Mouse (Mus musculus) forebrain, postnatal 0 days (tissue): ENCODE results near the gene Syndig1. TPM values are rescaled to one million over a fixed set of nuclear protein-coding genes. Genes with fewer than 3 reads are reported as not detected.

ENCODE experiments used
- ATAC-seq: fragments of 200-750 bp; cut with Nextera tagmentation; 2 replicates; pipeline ENCODE4 v1.8.0; 2017; ENCODE audit warnings: mild to moderate bottlenecking, moderate library complexity
- DNase-seq: peaks from one replicate; pipeline ENCODE4 v3.0.0-alpha.2; 2015
- H3K27ac ChIP-seq: fragments of 300-500 bp; sonication (generic); 2 replicates; pipeline ENCODE4 v1.5.1; 2014; ENCODE audit warnings: low read depth, mild to moderate bottlenecking, antibody characterized with exemption, low read length, moderate library complexity, mixed read lengths
- H3K27me3 ChIP-seq: fragments of 300-500 bp; sonication (generic); 2 replicates; pipeline ENCODE4 v1.6.1; 2014; ENCODE audit warnings: mild to moderate bottlenecking, low read length, mixed read lengths; ENCODE audit not compliant: insufficient read depth
- H3K36me3 ChIP-seq: fragments of 300-500 bp; sonication (generic); 2 replicates; pipeline ENCODE4 v1.6.1; 2014; ENCODE audit warnings: mild to moderate bottlenecking, moderate library complexity; ENCODE audit not compliant: insufficient read depth
- H3K4me1 ChIP-seq: fragments of 300-500 bp; sonication (generic); 2 replicates; pipeline ENCODE4 v1.6.1; 2014; ENCODE audit warnings: antibody characterized with exemption; ENCODE audit not compliant: insufficient read depth
- H3K4me2 ChIP-seq: fragments of 300-500 bp; sonication (generic); 2 replicates; pipeline ENCODE4 v1.6.1; 2014; ENCODE audit warnings: low read depth, mild to moderate bottlenecking, moderate library complexity
- H3K4me3 ChIP-seq: fragments of 300-500 bp; sonication (generic); 2 replicates; pipeline ENCODE4 v1.5.1; 2014; ENCODE audit warnings: low read depth, low read length, mixed read lengths
- H3K9ac ChIP-seq: fragments of 300-500 bp; sonication (generic); 2 replicates; pipeline ENCODE4 v1.6.1; 2014; ENCODE audit warnings: mild to moderate bottlenecking
- H3K9me3 ChIP-seq: fragments of 300-500 bp; sonication (generic); 2 replicates; pipeline ENCODE4 v1.6.1; 2016; ENCODE audit warnings: low read length
- CTCF ChIP-seq: sonication (generic); IDR thresholded peaks from 2 replicates; pipeline ENCODE4 v1.5.1; 2016; ENCODE audit warnings: antibody characterized with exemption, control low read depth, low read depth
- WGBS: fragments of 180-500 bp; shearing (Covaris S2); extraction: QIAGEN DNeasy Blood & Tissue Kit; methylation state at CpG from one replicate; pipeline ENCODE4 v1.1.7; 2014; 5-methylcytosine and 5-hydroxymethylcytosine counted together
- polyA plus RNA-seq: library from polyadenylated mRNA; unstranded; fragments of >200 nt; fragmentation: Nextera tagmentation; extraction: Ambion mirVana; gene quantifications from 2 replicates; pipeline ENCODE4 v1.2.1, GENCODE M21; 2015
- total RNA-seq: library from RNA; depleted of rRNA; stranded (reverse); fragments of >200 nt; gene quantifications from 2 replicates; pipeline ENCODE4 v1.2.3, GENCODE M21; 2014

Gene Syndig1
- total and polyA plus RNA-seq, 2 experiments from 2014 or later: 25.1 to 29.7 TPM

GRCm38 (mm10) chr2:149872496-149872895 lies 43.5 kb downstream of the Syndig1 start:
- H3K36me3 ChIP-seq: no peaks in the 10 kb centered on the region
- 90% methylated on average over 4 of the region's 4 CpGs for WGBS
- TF ChIP-seq CTCF: no peak

DNA sequence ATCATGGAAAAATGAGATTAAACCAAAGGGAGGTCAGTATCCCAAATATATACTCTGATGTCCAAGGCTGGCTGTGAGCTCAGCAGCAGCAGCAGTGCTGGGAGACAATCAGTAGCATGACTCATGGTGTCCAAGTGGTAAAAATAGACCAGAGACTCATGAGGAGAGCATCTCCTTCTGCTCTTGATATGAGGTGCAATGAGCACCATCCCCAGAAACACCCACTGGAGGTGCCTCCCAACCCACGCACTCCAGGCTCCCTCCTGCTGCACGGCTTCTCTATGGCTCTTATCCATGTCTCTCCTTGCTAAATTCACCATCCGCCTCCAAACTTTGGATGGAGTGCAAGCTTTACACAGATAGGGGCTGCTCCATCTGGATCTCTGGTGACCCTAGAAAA lies 44.3 kb downstream of the Syndig1 start:
- DNase-seq (no peak), ATAC-seq (no peak)
- H3K9me3 ChIP-seq: no peaks in the 10 kb centered on the region
- no peak for TF ChIP-seq CTCF
- no peak overlapping the region for H3K27ac ChIP-seq
- no peaks in the 10 kb centered on the region for H3K27me3 ChIP-seq
- no peak overlapping the region for H3K4me3 ChIP-seq
- H3K9ac ChIP-seq: no peak overlapping the region
- 85% methylated on average over 3 of the region's 3 CpGs for WGBS
- H3K4me2 ChIP-seq: no peak overlapping the region
- no peaks in the 10 kb centered on the region for H3K4me1 ChIP-seq
- H3K36me3 ChIP-seq: no peaks in the 10 kb centered on the region

More at GRCm38 (mm10) chr2:149872496-149872895, 43.5 kb downstream of the Syndig1 start:
- Histone ChIP-seq H3K4me1 (no peaks in the 10 kb centered on the region), H3K4me3 (no peak overlapping the region), H3K9me3 (no peaks in the 10 kb centered on the region), H3K27ac (no peak overlapping the region), H3K9ac (no peak overlapping the region), H3K27me3 (no peaks in the 10 kb centered on the region), H3K4me2 (no peak overlapping the region)
- ATAC-seq: no peak
- DNase-seq: no peak

GRCm38 (mm10) chr2:149877954-149878353 lies 48.9 kb downstream of the Syndig1 start:
- no peaks in the 10 kb centered on the region for H3K27me3 ChIP-seq

DNA sequence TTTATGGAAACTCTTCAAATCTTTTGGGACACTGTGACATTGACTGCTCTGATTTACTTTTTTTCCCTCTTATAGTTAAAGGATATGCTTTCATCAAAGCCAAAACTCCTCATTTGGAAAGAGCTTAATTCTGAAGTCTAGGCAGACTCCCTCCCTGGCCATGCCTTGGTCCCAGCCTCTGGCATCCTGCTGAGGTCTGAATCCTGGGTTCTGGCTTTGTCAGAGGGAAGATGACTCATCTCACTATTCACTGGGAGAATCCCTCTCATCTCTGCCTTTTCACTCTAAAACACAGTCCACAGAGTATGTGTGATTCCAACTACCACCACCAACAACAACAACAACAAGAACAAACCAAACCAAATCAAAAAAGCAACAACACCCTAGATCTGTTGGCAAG lies 58.6 kb downstream of the Syndig1 start:
- Histone ChIP-seq H3K27ac (no peak overlapping the region), H3K4me3 (no peak overlapping the region), H3K9me3 (no peaks in the 10 kb centered on the region), H3K4me2 (no peak overlapping the region), H3K9ac (no peak overlapping the region), H3K36me3 (no peaks in the 10 kb centered on the region), H3K4me1 (no peaks in the 10 kb centered on the region; the same call in 1 of the 2 replicates), H3K27me3 (no peaks in the 10 kb centered on the region)
- TF ChIP-seq CTCF: no peak
- DNase-seq: no peak
- ATAC-seq: no peak

More at GRCm38 (mm10) chr2:149877954-149878353, 48.9 kb downstream of the Syndig1 start:
- TF ChIP-seq CTCF: no peak
- H3K9me3 ChIP-seq: no peaks in the 10 kb centered on the region
- no peak overlapping the region for H3K9ac ChIP-seq
- H3K27ac ChIP-seq: no peak overlapping the region
- no peaks in the 10 kb centered on the region for H3K36me3 ChIP-seq
- no peaks in the 10 kb centered on the region for H3K4me1 ChIP-seq
- WGBS: 82% methylated on average over 2 of the region's 2 CpGs
- no peak overlapping the region for H3K4me2 ChIP-seq
- DNase-seq: no peak
- ATAC-seq: no peak
- no peak overlapping the region for H3K4me3 ChIP-seq

DNA sequence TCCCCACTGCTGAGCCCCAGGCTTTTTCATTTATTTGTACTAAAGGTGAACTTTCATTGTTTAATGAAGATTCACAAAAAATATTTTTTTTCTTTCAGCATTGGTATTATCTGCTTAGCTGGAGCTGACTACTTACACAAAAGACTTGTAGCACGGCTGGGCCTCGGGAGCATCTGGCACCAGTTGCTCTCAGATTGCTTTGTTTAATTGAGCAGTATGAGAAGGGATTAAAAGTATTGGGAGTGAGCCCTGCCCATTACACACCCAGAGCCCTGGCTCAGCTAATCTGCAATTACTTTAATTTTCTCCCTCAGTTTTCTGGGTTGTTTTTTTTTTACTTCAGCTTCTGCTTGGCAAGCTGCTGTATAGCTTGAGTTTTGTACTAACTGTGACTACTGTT lies 62.6 kb downstream of the Syndig1 start:
- Histone ChIP-seq H3K4me1 (no peaks in the 10 kb centered on the region; the same call in 1 of the 2 replicates), H3K9ac (no peak overlapping the region), H3K4me2 (no peak overlapping the region), H3K27ac (no peak overlapping the region), H3K4me3 (no peak overlapping the region), H3K36me3 (no peaks in the 10 kb centered on the region), H3K9me3 (no peaks in the 10 kb centered on the region), H3K27me3 (no peaks in the 10 kb centered on the region)
- ATAC-seq (peak; percentile 64; the same call in 1 of the 2 replicates), DNase-seq (peak; percentile 21)
- 4% methylated on average over 2 of the region's 2 CpGs for WGBS
- TF ChIP-seq CTCF: no peak

- H3K4me2 ChIP-seq: no peak overlapping the region
- no peak overlapping the region for H3K27ac ChIP-seq
- no peaks in the 10 kb centered on the region for H3K9me3 ChIP-seq
- no peak overlapping the region for H3K9ac ChIP-seq
- no peaks in the 10 kb centered on the region; the same call in 1 of the 2 replicates for H3K4me1 ChIP-seq
- H3K36me3 ChIP-seq: no peaks in the 10 kb centered on the region
- no peak overlapping the region for H3K4me3 ChIP-seq
- 84% methylated on average over 2 of the region's 2 CpGs for WGBS
- no peaks in the 10 kb centered on the region for H3K27me3 ChIP-seq
- no peak for TF ChIP-seq CTCF
- ATAC-seq: no peak
- DNase-seq: no peak
These were observed 67.3 kb downstream of the Syndig1 start for GRCm38 (mm10) chr2:149896337-149896736.

DNA sequence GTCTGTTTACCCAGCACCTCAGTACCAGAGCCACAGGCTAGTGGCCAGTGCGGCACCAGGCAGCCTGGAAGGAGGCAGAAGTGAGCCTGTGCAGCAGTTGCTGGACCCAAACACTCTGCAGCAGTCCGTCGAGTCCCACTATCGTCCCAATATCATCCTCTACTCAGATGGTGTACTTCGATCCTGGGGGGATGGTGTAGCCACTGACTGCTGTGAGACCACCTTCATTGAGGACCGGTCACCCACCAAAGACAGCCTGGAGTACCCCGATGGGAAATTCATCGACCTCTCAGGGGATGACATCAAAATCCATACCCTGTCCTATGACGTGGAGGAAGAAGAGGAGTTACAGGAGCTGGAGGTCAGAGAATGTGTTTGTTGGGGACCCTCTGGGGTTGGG lies 70.6 kb downstream of the Syndig1 start:
- DNase-seq (no peak), ATAC-seq (no peak)
- no peak overlapping the region for H3K27ac ChIP-seq
- WGBS: 93% methylated on average over 9 of the region's 9 CpGs
- no peak overlapping the region for H3K9ac ChIP-seq
- no peaks in the 10 kb centered on the region for H3K9me3 ChIP-seq
- no peak for TF ChIP-seq CTCF
- H3K4me3 ChIP-seq: no peak overlapping the region
- H3K4me1 ChIP-seq: no peaks in the 10 kb centered on the region
- H3K4me2 ChIP-seq: no peak overlapping the region
- H3K36me3 ChIP-seq: no peaks in the 10 kb centered on the region
- H3K27me3 ChIP-seq: no peaks in the 10 kb centered on the region
